Mouse (Mus musculus): ENCODE data around the gene Unc13b. TPM values are rescaled to one million over a fixed set of nuclear protein-coding genes. Genes with fewer than 3 reads are reported as not detected.

Gene Unc13b
- polyA plus RNA-seq, 1 experiment from 2014 or later: 17.5 TPM

DNA sequence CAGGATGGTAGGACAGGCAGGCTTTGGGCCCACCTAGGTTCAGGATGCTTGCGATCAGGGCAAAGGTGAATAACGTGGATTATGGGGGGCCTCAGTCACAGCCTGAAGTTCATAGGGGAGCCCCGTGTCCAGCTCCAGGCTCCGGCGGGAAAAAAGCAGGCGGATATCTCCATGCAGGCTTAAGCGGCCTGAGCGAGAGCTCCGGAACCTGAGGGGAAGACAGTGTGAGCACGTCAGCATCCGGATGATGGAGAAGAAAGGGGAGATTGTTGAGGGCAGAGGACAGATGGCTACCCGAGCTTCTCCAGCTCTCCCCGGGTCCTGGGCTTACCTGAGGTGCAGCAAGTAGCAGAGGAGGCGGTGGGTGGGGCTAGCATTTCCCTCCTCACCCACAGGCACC is 25.3 kb upstream of the Unc13b start:
- H3K9ac ChIP-seq (replicated peaks; ENCODE audit: low read depth, low read length): no peak overlapping the region
- 82% methylated on average over 14 of the region's 14 CpGs for WGBS
- H3K4me1 ChIP-seq (ENCODE audit: control insufficient read depth, insufficient read depth, low read length): peaks cover 10% of the 10 kb centered on the region
- no peaks in the 10 kb centered on the region for H3K9me3 ChIP-seq (ENCODE audit: control insufficient read depth, low read length)
- H3K27ac ChIP-seq (ENCODE audit: low read depth, low read length): no peak overlapping the region
- H3K27me3 ChIP-seq (ENCODE audit: control insufficient read depth, insufficient read depth, low read length): no peaks in the 10 kb centered on the region
- no peak overlapping the region for H3K4me3 ChIP-seq (ENCODE audit: low read depth, low read length)
- no peak for ATAC-seq (ENCODE audit: low read depth)
- no peak overlapping the region for H3K4me2 ChIP-seq (ENCODE audit: low read depth, low read length)
- peaks cover 33% of the 10 kb centered on the region for H3K36me3 ChIP-seq (ENCODE audit: control insufficient read depth, insufficient read depth, low read length)

DNA sequence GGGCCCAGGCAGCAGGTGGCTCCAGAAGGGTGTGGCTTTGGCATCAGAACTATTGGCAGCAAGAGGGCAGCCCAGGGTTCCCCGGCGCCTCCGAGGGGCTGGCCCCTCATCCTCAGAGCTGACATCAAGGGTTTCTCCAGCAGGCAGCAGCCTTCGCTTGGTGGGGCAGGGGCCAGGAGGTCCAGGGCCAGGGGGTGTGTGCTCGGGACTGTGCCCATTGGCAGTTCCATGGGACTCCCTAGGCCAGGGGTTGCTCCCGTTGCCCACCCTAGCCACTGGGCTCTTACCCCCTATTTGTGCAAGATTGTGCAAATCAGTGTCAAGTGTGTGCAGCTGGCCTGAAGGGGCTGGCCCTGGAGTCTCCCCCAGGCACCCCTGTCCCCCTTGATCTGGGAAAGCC is 22.9 kb upstream of the Unc13b start:
- Histone ChIP-seq H3K4me2 (ENCODE audit: low read depth, low read length) (no peak overlapping the region), H3K36me3 (ENCODE audit: control insufficient read depth, insufficient read depth, low read length) (peaks cover 26% of the 10 kb centered on the region), H3K27me3 (ENCODE audit: control insufficient read depth, insufficient read depth, low read length) (no peaks in the 10 kb centered on the region), H3K4me1 (ENCODE audit: control insufficient read depth, insufficient read depth, low read length) (peaks cover 14% of the 10 kb centered on the region), H3K4me3 (ENCODE audit: low read depth, low read length) (no peak overlapping the region), H3K9me3 (ENCODE audit: control insufficient read depth, low read length) (no peaks in the 10 kb centered on the region), H3K9ac (replicated peaks; ENCODE audit: low read depth, low read length) (no peak overlapping the region), H3K27ac (ENCODE audit: low read depth, low read length) (no peak overlapping the region)
- 84% methylated on average over 6 of the region's 6 CpGs for WGBS
- ATAC-seq (ENCODE audit: low read depth): no peak

DNA sequence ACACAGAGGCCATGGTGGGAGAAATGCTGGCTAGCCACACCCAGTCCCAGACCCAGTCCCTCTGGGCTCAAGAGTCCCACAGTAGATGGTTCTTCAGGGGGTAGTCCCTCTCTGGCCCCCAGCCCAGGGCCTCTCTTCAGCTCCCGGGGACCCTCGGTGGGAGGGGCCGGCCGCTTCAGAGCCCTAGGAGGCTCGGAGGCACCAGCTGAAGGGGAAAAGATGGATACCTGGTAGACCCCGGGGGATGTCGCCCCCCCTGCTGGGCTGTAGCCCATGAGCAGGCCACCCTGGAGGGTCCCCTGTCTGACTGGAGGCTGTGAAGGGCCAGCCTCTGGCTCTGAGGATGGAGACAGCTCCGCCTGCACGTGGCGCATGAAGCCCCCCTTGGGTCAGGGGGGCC is 22.4 kb upstream of the Unc13b start:
- H3K9ac ChIP-seq (replicated peaks; ENCODE audit: low read depth, low read length): no peak overlapping the region
- H3K4me2 ChIP-seq (ENCODE audit: low read depth, low read length): no peak overlapping the region
- 93% methylated on average over 10 of the region's 10 CpGs for WGBS
- H3K36me3 ChIP-seq (ENCODE audit: control insufficient read depth, insufficient read depth, low read length): peaks cover 26% of the 10 kb centered on the region
- H3K27ac ChIP-seq (ENCODE audit: low read depth, low read length): no peak overlapping the region
- ATAC-seq (ENCODE audit: low read depth): no peak
- no peak overlapping the region for H3K4me3 ChIP-seq (ENCODE audit: low read depth, low read length)
- peaks cover 14% of the 10 kb centered on the region for H3K4me1 ChIP-seq (ENCODE audit: control insufficient read depth, insufficient read depth, low read length)
- H3K9me3 ChIP-seq (ENCODE audit: control insufficient read depth, low read length): no peaks in the 10 kb centered on the region
- no peaks in the 10 kb centered on the region for H3K27me3 ChIP-seq (ENCODE audit: control insufficient read depth, insufficient read depth, low read length)

DNA sequence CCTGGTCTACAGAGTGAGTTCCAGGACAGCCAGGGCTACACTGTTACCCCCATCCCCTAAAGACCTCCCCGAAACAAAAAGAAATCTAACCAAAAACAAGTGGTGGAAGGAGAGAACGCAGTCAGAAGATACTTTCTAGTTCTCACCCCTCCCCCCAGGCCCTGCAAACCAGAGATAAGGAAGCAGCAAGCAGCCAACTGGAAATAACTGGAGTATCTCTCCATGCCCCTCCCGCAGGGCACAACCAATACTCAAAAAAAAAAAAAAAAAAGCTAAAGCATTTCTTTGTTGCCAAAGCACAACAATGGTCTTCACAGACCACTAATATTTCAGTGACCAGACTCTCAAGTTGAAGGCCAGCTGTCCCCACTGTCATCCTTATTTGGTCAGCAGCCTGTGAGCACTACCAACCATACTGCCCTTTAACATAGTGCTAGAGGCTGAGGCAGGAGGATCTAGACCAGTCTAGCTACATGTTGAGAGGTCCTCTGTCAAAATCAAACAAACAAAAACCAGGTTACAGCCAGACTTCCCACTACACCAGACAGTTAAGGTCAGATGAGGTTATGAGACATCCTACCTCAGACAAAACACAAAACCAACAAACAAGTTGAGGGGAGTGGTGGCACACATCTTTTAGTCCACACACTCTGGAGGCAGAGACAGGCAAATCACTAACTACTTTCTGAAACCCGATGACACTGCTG is 20.7 kb upstream of the Unc13b start:
- no peak for ATAC-seq (ENCODE audit: low read depth)
- WGBS: 73% methylated on average over 4 of the region's 4 CpGs
- peaks cover 22% of the 10 kb centered on the region for H3K36me3 ChIP-seq (ENCODE audit: control insufficient read depth, insufficient read depth, low read length)
- H3K9ac ChIP-seq (replicated peaks; ENCODE audit: low read depth, low read length): no peak overlapping the region
- no peak overlapping the region for H3K27ac ChIP-seq (ENCODE audit: low read depth, low read length)
- no peaks in the 10 kb centered on the region for H3K27me3 ChIP-seq (ENCODE audit: control insufficient read depth, insufficient read depth, low read length)
- no peak overlapping the region for H3K4me3 ChIP-seq (ENCODE audit: low read depth, low read length)
- H3K4me1 ChIP-seq (ENCODE audit: control insufficient read depth, insufficient read depth, low read length): peaks cover 14% of the 10 kb centered on the region
- H3K4me2 ChIP-seq (ENCODE audit: low read depth, low read length): no peak overlapping the region
- H3K9me3 ChIP-seq (ENCODE audit: control insufficient read depth, low read length): no peaks in the 10 kb centered on the region

DNA sequence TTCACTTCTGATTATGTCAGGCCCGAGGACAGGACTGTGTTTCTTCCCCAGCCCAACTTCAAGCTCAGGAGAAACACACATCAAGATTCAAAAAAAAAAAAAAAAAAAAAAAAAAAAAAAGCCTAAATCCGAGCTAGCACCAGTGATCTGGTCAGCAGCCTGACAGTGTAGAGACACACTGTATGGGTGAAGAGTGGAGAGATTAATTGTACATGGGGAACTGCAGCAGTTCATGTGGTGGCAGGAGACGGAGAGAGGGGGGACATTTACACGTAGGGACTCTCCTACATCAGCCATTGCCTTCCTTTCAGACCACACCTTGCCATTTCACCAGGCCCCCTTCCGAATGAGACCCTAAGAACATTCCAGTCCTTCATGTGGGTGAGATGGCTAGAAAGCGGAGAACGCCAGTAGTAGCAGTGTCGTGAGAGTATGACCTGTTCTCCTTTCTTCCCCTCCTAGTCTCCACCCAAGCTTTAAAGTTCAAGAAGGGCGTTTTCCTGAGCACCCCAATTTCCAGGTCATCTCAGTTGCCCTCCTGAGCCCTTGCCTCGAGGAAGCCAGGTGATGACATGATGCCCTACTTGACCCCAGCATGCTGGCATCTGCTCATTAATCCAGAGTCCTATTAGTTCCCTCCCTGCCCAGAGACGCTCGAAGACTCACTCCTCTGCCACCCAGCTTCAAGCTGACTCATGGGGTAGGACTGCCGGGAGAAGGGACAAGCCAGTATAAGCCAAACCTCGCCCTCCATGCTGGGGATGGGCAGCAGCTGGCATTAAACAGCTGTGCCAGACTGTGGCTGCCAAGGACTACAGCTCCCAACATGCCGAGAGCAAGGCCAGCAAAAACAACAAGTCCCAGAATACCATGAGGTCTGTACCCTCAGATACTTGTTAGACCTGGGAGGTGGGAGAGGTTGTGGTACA is 19.9 kb upstream of the Unc13b start:
- H3K27me3 ChIP-seq (ENCODE audit: control insufficient read depth, insufficient read depth, low read length): no peaks in the 10 kb centered on the region
- peak overlapping the region; percentile 72 for H3K4me3 ChIP-seq (ENCODE audit: low read depth, low read length)
- H3K4me1 ChIP-seq (ENCODE audit: control insufficient read depth, insufficient read depth, low read length): peaks cover 18% of the 10 kb centered on the region
- H3K4me2 ChIP-seq (ENCODE audit: low read depth, low read length): peak overlapping the region; percentile 74
- no peaks in the 10 kb centered on the region for H3K9me3 ChIP-seq (ENCODE audit: control insufficient read depth, low read length)
- peaks cover 14% of the 10 kb centered on the region for H3K36me3 ChIP-seq (ENCODE audit: control insufficient read depth, insufficient read depth, low read length)
- H3K9ac ChIP-seq (replicated peaks; ENCODE audit: low read depth, low read length): peak overlapping the region; percentile 87; the same call in 1 of the 2 replicates
- 53% methylated on average over 15 of the region's 15 CpGs for WGBS
- no peak overlapping the region for H3K27ac ChIP-seq (ENCODE audit: low read depth, low read length)
- ATAC-seq (ENCODE audit: low read depth): no peak

DNA sequence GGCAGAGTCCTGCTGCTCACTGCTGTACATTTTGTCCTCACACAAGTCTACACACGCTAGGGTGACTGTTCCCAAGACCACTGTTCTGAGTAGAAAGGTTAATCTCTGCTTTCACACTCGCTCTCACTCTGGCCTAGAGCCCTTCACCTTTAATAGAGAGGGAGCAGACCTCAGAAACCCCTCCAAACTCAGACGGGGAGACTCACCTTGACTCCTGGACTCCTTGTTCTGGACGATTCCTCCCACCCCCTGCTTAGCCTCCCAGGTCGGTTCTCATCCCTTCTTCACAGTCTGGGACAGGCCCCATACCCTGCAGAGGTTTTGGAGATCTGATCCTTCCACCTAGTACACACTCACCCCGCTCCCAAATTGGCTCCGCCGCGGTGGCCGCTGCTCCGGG is 19.1 kb upstream of the Unc13b start:
- Histone ChIP-seq H3K27ac (ENCODE audit: low read depth, low read length) (peak overlapping the region; percentile 83), H3K4me2 (ENCODE audit: low read depth, low read length) (peak overlapping the region; percentile 74), H3K4me3 (ENCODE audit: low read depth, low read length) (peak overlapping the region; percentile 72), H3K36me3 (ENCODE audit: control insufficient read depth, insufficient read depth, low read length) (peaks cover 10% of the 10 kb centered on the region), H3K9me3 (ENCODE audit: control insufficient read depth, low read length) (no peaks in the 10 kb centered on the region), H3K4me1 (ENCODE audit: control insufficient read depth, insufficient read depth, low read length) (peaks cover 22% of the 10 kb centered on the region), H3K9ac (replicated peaks; ENCODE audit: low read depth, low read length) (peak overlapping the region; percentile 87), H3K27me3 (ENCODE audit: control insufficient read depth, insufficient read depth, low read length) (no peaks in the 10 kb centered on the region)
- WGBS: under 1% methylated on average over 11 of the region's 11 CpGs
- ATAC-seq (ENCODE audit: low read depth): no peak

DNA sequence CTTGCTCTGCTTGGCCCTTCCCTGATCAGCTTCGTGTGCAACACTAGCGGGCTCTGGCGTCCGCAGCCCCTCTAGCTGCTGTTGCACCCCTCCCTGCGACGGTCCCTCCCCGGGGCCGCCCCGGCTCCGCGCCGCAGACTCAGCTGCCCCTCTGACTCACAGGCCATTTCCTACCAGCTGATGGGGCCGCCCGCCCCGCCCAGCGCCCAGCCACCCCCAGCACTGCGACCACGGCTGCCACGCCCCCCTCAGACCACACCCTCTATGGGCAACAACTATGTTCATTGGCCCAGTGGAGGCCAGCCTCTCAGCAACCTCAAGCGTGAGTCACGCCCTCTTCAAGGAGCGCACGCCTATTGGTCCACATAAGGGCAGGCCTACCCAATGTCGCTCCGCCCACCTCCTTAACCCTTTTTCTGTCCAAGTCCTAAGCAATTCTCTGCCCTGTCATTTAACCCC is 18.6 kb upstream of the Unc13b start:
- Histone ChIP-seq H3K4me1 (ENCODE audit: control insufficient read depth, insufficient read depth, low read length) (peaks cover 27% of the 10 kb centered on the region), H3K9ac (replicated peaks; ENCODE audit: low read depth, low read length) (peak overlapping the region; percentile 87), H3K4me2 (ENCODE audit: low read depth, low read length) (peak overlapping the region; percentile 74)

DNA sequence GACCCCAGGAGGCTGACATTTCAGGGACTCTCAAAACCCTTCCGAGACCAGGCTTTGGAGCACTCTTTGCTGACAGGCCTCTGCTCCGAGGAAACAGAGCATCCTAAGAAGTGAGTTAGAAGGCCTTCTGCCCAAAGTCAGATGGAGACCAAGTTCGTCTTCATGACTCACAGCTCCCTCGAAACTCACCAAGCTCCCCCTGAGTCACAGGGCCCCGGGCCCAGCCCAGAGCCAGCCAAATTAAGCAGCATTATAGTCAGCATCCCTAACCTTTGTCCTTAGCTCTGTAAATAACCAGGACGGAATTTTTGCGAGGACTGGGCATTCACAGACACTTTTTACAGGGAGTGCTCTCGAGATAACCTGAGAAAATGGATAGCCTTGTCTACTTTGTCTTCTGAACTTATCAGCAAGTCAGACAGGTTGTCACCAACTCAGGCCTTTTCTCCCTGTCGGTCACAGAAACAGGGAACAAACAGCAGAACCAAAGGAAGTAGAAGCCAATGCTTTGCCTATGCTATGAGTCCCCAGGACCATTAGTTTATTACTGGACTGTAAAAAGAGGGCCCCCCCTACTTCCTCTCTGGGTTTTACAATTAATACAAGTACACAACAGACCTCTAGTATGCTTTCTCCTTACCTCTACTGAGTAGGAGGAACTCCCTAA is 17.7 kb upstream of the Unc13b start:
- Histone ChIP-seq H3K4me3 (ENCODE audit: low read depth, low read length) (no peak overlapping the region), H3K36me3 (ENCODE audit: control insufficient read depth, insufficient read depth, low read length) (peaks cover 7% of the 10 kb centered on the region), H3K4me1 (ENCODE audit: control insufficient read depth, insufficient read depth, low read length) (peaks cover 27% of the 10 kb centered on the region), H3K27ac (ENCODE audit: low read depth, low read length) (0 out of 2 replicates have a peak overlapping the region, but pooled peaks have one; percentile 24), H3K9me3 (ENCODE audit: control insufficient read depth, low read length) (no peaks in the 10 kb centered on the region), H3K9ac (replicated peaks; ENCODE audit: low read depth, low read length) (no peak overlapping the region), H3K27me3 (ENCODE audit: control insufficient read depth, insufficient read depth, low read length) (no peaks in the 10 kb centered on the region), H3K4me2 (ENCODE audit: low read depth, low read length) (0 out of 2 replicates have a peak overlapping the region, but pooled peaks have one; percentile 74)
- ATAC-seq (ENCODE audit: low read depth): no peak
- 59% methylated on average over 9 of the region's 9 CpGs for WGBS

More for the DNA sequence above, 18.6 kb upstream of the Unc13b start:
- H3K4me3 ChIP-seq (ENCODE audit: low read depth, low read length): peak overlapping the region; percentile 72
- no peaks in the 10 kb centered on the region for H3K27me3 ChIP-seq (ENCODE audit: control insufficient read depth, insufficient read depth, low read length)
- WGBS: 0% methylated on average over 25 of the region's 25 CpGs
- no peaks in the 10 kb centered on the region for H3K9me3 ChIP-seq (ENCODE audit: control insufficient read depth, low read length)
- peak overlapping the region; percentile 83 for H3K27ac ChIP-seq (ENCODE audit: low read depth, low read length)
- peaks cover 10% of the 10 kb centered on the region for H3K36me3 ChIP-seq (ENCODE audit: control insufficient read depth, insufficient read depth, low read length)
- peak; percentile 97 for ATAC-seq (ENCODE audit: low read depth)

Measured in neural tube, embryonic 14.5 days (tissue).